Mouse (Mus musculus) cortical plate, adult 2 months (tissue): Measurements from ENCODE around the gene Aak1.

Source experiments
- CTCF ChIP-seq: fragments of 200-500 bp; IDR thresholded peaks from 2 replicates; pipeline ENCODE4 v1.5.1; 2011; ENCODE audit warnings: mild to moderate bottlenecking, control low read depth, low read length; ENCODE audit not compliant: insufficient read depth; ENCODE audit errors: extremely low read depth
- POLR2A ChIP-seq: fragments of 200-500 bp; IDR thresholded peaks from 2 replicates; pipeline ENCODE4 v1.6.1; 2011; ENCODE audit warnings: mild to moderate bottlenecking, low read length, control low read depth; ENCODE audit not compliant: insufficient read depth; ENCODE audit errors: extremely low read depth

- TF ChIP-seq CTCF (no peak), POLR2A (no peak)
Observed at GRCm38 (mm10) chr6:86829768-86830167, 19.5 kb upstream of the Aak1 start.
